Mouse (Mus musculus) E14TG2a.4 (cell line): ENCODE results near the gene Mgmt.

Experiments used
- H3K27me3 ChIP-seq: 2 replicates; pipeline ENCODE4 v1.6.1; 2014; ENCODE audit warnings: low read length, control low read depth; ENCODE audit not compliant: insufficient read depth
- H3K36me3 ChIP-seq: 2 replicates; pipeline ENCODE4 v1.6.1; 2014; ENCODE audit warnings: low read length, control low read depth; ENCODE audit not compliant: insufficient read depth
- H3K4me1 ChIP-seq: replicated peaks from 2 replicates; pipeline ENCODE4 v1.6.1; 2014; ENCODE audit warnings: low read depth, low read length, control low read depth
- H3K4me3 ChIP-seq: replicated peaks from 2 replicates; pipeline ENCODE4 v1.5.1; 2014; ENCODE audit warnings: mild to moderate bottlenecking, low read length
- H3K9me3 ChIP-seq: 2 replicates; pipeline ENCODE4 v1.6.1; 2014; ENCODE audit warnings: low read length, control low read depth
- CTCF ChIP-seq: conservative IDR thresholded peaks from 2 replicates; pipeline ENCODE4 v1.5.1; 2014; ENCODE audit warnings: low read length
- NANOG ChIP-seq: IDR thresholded peaks from 2 replicates; pipeline ENCODE4 v1.6.1; 2014; ENCODE audit warnings: borderline replicate concordance, low read length, mixed read lengths
- POU5F1 ChIP-seq: IDR thresholded peaks from 2 replicates; pipeline ENCODE4 v1.6.1; 2014; ENCODE audit warnings: low read length, borderline replicate concordance

Mgmt gene

DNA sequence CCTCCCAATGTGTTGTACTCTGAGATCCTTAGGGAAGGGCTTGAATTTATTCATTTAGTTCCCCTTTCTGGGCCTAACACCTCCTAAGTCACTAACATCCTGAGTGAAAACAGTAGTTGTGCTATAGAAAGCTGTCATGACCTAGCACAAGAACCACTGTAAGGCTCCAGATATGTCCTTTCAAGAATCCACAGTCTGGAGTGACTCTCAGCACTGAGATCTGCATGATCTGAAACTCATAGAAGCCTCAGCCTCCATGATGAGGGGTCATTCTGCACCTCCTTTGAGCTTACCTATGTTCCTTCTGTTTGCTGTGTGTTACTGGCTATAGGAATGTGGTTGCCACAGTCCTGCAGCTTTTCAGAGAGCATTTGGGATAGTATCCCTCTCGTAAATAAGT, 200.1 kb downstream of the Mgmt start:
- TF ChIP-seq POU5F1 (no peak), NANOG (no peak), CTCF (no peak)
- H3K4me3 ChIP-seq, result no peak overlapping the region
- H3K27me3 ChIP-seq, result no peaks in the 10 kb centered on the region
- H3K9me3 ChIP-seq, result no peaks in the 10 kb centered on the region
- no peaks in the 10 kb centered on the region for H3K4me1 ChIP-seq
- H3K36me3 ChIP-seq, result no peaks in the 10 kb centered on the region; the same call in 1 of the 2 replicates

DNA sequence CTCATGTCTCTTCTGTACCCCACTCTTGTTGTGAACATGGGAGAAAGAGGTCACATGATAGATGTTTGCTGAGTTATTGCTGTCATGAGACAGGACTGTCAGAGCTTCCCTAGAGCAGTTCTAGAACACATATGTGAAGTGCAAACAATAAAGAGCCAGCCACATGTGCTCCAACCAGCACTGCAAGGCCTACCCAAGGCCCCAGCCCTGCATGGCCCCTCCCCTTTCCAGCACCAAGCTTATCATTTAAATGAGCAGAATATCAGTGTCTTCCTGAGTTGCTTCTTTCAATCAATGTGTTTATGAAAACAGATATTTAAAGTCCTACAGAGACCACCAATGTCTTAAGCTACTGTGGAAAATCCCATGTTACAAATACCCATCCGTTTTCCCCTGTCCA, 201.3 kb downstream of the Mgmt start:
- H3K4me3 ChIP-seq, result no peak overlapping the region
- no peaks in the 10 kb centered on the region for H3K27me3 ChIP-seq
- H3K4me1 ChIP-seq, result no peaks in the 10 kb centered on the region
- H3K9me3 ChIP-seq, result no peaks in the 10 kb centered on the region
- no peak for TF ChIP-seq POU5F1
- no peak for TF ChIP-seq CTCF
- no peak for TF ChIP-seq NANOG
- H3K36me3 ChIP-seq, result no peaks in the 10 kb centered on the region; the same call in 1 of the 2 replicates

DNA sequence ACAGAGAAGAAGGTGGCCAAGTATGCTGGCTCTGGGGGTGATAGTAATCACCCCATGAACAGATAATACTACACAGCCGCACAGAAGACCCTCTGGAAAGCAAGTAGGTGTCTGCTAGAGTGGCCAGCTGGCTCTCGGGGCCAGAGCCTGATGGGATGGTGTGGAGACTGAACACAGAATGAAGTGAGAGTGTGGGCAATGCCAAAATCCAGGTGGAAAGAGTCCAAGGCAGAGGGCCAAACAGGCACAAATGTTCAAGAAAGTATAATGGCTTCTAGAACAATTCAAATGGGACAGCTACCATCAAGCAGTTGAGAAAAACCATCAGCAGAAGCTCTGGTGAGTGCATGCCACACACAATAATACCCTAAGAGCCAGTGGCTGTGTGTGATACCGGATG, 205.4 kb downstream of the Mgmt start:
- no peak for TF ChIP-seq CTCF
- no peak for TF ChIP-seq NANOG
- no peak for TF ChIP-seq POU5F1
- no peaks in the 10 kb centered on the region for H3K27me3 ChIP-seq
- H3K4me3 ChIP-seq, result no peak overlapping the region
- H3K4me1 ChIP-seq, result no peaks in the 10 kb centered on the region
- H3K36me3 ChIP-seq, result no peaks in the 10 kb centered on the region
- no peaks in the 10 kb centered on the region for H3K9me3 ChIP-seq

DNA sequence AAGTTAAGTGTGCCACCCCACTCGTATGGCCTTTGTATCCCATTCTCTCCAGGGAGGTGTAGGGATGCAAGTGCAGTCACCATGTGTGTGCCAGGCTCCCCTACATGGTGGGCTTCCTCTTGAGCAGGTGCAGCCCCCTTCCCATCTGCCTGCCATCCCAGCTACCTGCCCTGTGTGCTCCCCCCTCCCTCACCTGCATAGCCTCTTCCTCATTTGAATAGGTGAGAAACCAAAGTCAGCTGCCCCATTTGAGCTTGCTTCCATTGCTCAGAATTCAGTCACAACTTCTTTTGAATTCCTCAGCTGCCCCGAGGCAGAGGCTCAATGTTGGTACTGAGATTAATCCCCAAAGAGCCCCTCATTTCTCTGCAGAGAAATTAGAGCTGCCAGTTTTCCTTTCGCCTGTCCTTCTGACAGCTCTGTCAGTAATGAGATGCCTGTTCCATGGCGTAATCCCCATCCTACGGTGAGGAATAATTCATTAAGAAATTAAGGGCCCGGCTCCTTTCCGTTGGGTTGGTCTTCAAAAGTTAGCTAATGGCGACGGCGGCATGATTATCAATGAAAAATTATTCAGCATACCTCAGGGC, 208.3 kb downstream of the Mgmt start:
- Histone ChIP-seq H3K36me3 (no peaks in the 10 kb centered on the region), H3K27me3 (no peaks in the 10 kb centered on the region), H3K9me3 (no peaks in the 10 kb centered on the region), H3K4me3 (no peak overlapping the region), H3K4me1 (no peaks in the 10 kb centered on the region)
- TF ChIP-seq POU5F1, result no peak

DNA sequence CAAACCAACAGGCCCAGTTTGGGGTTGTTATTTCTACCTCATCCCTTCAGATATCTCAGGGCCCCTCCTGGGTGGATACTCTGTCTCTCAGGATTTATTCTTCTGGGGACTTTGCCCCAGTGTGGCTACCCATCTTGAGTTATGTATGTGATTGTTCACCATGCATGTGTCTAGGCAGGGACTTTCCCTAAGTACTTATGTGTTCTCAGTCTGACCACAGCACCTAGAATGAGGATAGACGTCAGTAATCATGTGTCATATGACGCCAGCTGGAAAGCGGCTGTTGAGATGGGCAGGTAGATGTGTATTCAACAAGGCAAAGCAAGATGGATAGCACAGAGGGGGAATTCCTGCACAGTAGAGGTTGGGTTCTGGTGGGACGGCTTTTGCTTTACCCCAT, 217.7 kb downstream of the Mgmt start:
- H3K9me3 ChIP-seq, result no peaks in the 10 kb centered on the region; the same call in 1 of the 2 replicates
- H3K27me3 ChIP-seq, result no peaks in the 10 kb centered on the region
- no peak overlapping the region for H3K4me3 ChIP-seq
- TF ChIP-seq CTCF (no peak), POU5F1 (no peak), NANOG (no peak)
- no peaks in the 10 kb centered on the region for H3K36me3 ChIP-seq
- no peaks in the 10 kb centered on the region for H3K4me1 ChIP-seq

GRCm38 (mm10) chr7:137116246-137116645, 221.8 kb downstream of the Mgmt start:
- H3K27me3 ChIP-seq, result no peaks in the 10 kb centered on the region
- TF ChIP-seq POU5F1 (no peak), NANOG (no peak), CTCF (no peak)

DNA sequence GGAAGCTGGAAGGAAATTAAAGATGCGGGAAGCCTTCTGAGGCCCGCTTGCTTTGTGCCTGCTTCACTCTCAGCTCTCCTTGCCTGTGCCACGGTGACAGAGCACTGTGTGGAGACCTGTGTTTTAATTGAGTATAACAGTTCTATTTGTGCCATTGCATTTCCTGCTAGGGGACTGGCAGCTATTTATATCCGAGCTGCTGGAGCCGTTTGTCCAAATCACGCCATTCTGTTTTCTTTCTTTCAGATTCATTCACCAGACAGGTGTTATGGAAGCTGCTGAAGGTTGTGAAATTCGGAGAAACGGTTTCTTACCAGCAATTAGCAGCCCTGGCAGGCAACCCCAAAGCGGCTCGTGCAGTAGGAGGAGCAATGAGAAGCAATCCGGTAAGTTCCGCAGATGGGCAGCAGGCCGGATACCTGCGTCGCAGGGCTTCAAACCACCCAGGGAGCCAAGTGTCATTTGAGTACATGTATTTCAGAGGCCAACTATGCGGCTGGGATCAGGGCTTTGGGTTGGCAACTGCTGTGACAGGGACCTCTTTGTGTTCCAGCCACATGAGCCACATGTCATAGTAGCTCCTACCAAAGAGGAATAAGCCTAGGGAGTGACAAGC, 226.9 kb downstream of the Mgmt start:
- Histone ChIP-seq H3K27me3 (no peaks in the 10 kb centered on the region), H3K36me3 (peaks cover 7% of the 10 kb centered on the region), H3K4me3 (no peak overlapping the region), H3K4me1 (no peaks in the 10 kb centered on the region), H3K9me3 (no peaks in the 10 kb centered on the region)
- no peak for TF ChIP-seq NANOG
- no peak for TF ChIP-seq CTCF
- TF ChIP-seq POU5F1, result no peak

More at GRCm38 (mm10) chr7:137116246-137116645, 221.8 kb downstream of the Mgmt start:
- Histone ChIP-seq H3K4me3 (no peak overlapping the region), H3K36me3 (no peaks in the 10 kb centered on the region), H3K9me3 (no peaks in the 10 kb centered on the region; the same call in 1 of the 2 replicates), H3K4me1 (no peaks in the 10 kb centered on the region)

GRCm38 (mm10) chr7:137128726-137129125, 234.3 kb downstream of the Mgmt start:
- Histone ChIP-seq H3K4me1 (no peaks in the 10 kb centered on the region; the same call in 1 of the 2 replicates), H3K4me3 (no peak overlapping the region), H3K27me3 (no peaks in the 10 kb centered on the region), H3K9me3 (peaks cover 6% of the 10 kb centered on the region; the same call in 1 of the 2 replicates), H3K36me3 (no peaks in the 10 kb centered on the region)
- no peak for TF ChIP-seq CTCF
- TF ChIP-seq NANOG, result no peak
- no peak for TF ChIP-seq POU5F1

DNA sequence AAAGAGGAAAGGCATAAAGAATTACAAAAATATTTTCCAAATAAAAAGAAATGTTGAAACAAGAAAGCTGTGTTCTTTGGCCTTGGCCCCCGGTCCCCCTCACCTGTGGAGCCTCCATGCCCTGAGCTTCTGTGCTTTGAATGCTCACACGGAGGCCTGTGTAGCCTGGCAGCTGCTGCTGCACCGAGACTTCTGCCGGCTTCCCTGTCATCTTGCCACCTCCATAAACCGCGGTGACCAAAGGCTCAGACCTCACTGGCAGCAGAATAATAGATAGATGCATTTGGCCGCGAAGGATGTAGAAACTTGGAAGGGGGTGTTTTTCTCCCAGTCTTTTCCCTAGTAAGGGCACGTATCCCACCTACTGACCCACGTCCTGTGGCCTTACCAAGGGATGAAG, 235.8 kb downstream of the Mgmt start:
- H3K36me3 ChIP-seq, result no peaks in the 10 kb centered on the region
- H3K4me1 ChIP-seq, result no peaks in the 10 kb centered on the region; the same call in 1 of the 2 replicates
- no peaks in the 10 kb centered on the region for H3K27me3 ChIP-seq
- no peak overlapping the region for H3K4me3 ChIP-seq
- TF ChIP-seq POU5F1 (no peak), NANOG (no peak), CTCF (no peak)
- H3K9me3 ChIP-seq, result peaks cover 6% of the 10 kb centered on the region; the same call in 1 of the 2 replicates
